Mouse (Mus musculus) myocyte (in vitro differentiated cells): ENCODE results near the gene Dffb.

Experiments
- MAX ChIP-seq: IDR thresholded peaks from one replicate; pipeline ENCODE4 v1.6.1; 2011; ENCODE audit warnings: low read depth, mild to moderate bottlenecking, control low read depth
- MYOD1 ChIP-seq, 3 experiments: IDR thresholded peaks; one replicate each; pipeline ENCODE4 v1.6.1; 2011; ENCODE audit warnings: control low read depth in 2 of 3, low read depth in 2 of 3, mild to moderate bottlenecking in 2 of 3, moderate library complexity in 1 of 3; ENCODE audit not compliant: insufficient read length in 2 of 3, control insufficient read depth in 1 of 3
- POLR2A ChIP-seq: IDR thresholded peaks from one replicate; pipeline ENCODE4 v1.6.1; 2011; ENCODE audit warnings: low read depth, mild to moderate bottlenecking, control low read depth, moderate library complexity; ENCODE audit not compliant: insufficient read length
- POLR2AphosphoS2 ChIP-seq: IDR thresholded peaks from one replicate; pipeline ENCODE4 v1.6.1; 2011; ENCODE audit warnings: low read depth, control low read depth; ENCODE audit not compliant: insufficient read length

DNA sequence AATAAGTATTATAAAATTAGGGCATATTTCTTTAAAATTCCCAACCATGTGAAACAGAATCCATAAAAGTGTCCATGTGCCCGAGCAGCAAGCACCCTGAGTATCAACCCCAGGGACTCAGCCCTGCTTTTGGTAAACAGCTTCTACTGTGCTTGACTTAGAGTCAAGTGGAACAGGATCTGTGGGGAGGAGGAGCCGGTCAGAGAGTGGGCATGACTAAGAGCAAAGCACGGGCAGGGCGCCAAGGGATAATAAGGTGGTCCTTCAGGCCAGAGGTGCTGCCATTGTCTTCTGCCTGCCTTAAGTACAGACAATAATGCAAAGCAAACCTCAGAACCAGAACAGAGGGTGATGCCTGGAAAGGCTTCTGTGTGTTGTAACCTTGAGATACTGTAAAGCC is 32.8 kb upstream of the Dffb start:
- no peak for TF ChIP-seq POLR2A
- no peak for TF ChIP-seq MYOD1 (IDR thresholded peaks at IDR 0.05; ENCODE audit: control insufficient read depth in 1 of 3, insufficient read length in 2 of 3, low read depth in 2 of 3)
- TF ChIP-seq MAX = no peak
- peak; percentile 19 for TF ChIP-seq POLR2AphosphoS2
